Mouse (Mus musculus): Measurements from ENCODE around the gene Cxcr3. TPM values are rescaled to one million over a fixed set of nuclear protein-coding genes. Genes with fewer than 3 reads are reported as not detected.

Cxcr3 gene
- polyA plus RNA-seq, 1 experiment from 2014 or later: 0.09 TPM

DNA sequence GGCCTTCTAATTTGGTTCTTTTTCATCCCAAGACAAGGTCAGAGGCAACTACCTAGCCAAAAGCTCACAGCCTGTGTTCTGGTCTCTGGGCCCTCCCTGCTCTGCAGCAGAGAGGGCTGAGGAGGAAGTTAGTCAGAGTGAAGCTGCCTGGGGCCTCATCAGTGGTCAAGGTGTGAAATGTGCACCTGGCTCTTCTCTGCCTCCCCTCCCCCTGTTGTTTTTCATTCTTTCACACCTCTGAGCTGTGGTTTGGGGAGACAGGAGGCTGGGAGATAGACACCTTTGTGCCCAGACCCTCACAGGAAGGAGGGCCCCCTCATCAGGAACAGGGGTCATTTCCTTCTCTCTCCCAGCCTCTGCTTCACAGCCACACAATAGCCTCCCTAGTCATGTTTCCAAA lies 3.1 kb upstream of the Cxcr3 start:
- no peaks in the 10 kb centered on the region for H3K36me3 ChIP-seq
- peaks cover 53% of the 10 kb centered on the region for H3K27me3 ChIP-seq (replicated peaks)
- H3K9ac ChIP-seq: no peak overlapping the region
- 0 out of 2 replicates have a peak, but pooled peaks cover 2% of the 10 kb centered on the region for H3K4me1 ChIP-seq (replicated peaks)
- H3K4me3 ChIP-seq: no peak overlapping the region
- no peak overlapping the region for H3K4me2 ChIP-seq
- ATAC-seq (ENCODE audit: insufficient number of reproducible peaks, low FRiP score): no peak
- no peaks in the 10 kb centered on the region for H3K9me3 ChIP-seq (replicated peaks)
- H3K27ac ChIP-seq (ENCODE audit: poor library complexity, severe bottlenecking): no peak overlapping the region

DNA sequence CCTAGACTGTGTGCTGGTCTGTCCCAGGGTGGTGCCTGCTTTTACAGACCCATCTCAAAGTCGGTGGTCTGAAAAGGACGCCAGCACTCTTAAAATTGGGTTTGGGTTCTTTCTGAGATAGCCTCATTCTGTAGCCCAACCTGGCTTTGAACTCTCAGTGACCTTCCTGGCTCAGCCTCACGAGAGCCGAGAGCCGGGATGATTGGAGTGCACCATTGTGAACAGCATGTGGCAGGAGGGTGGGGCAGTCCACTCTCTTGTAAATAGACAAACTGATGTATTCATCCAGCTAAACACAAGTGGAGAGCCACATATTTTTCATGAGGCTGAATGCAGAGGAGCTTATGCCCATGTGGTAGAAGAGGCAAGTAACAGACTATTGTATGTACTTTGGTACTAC lies 912 bp upstream of the Cxcr3 start:
- Histone ChIP-seq H3K4me3 (no peak overlapping the region), H3K9me3 (replicated peaks) (no peaks in the 10 kb centered on the region), H3K36me3 (no peaks in the 10 kb centered on the region), H3K27ac (ENCODE audit: poor library complexity, severe bottlenecking) (no peak overlapping the region), H3K4me2 (no peak overlapping the region), H3K4me1 (replicated peaks) (0 out of 2 replicates have a peak, but pooled peaks cover 2% of the 10 kb centered on the region), H3K9ac (no peak overlapping the region), H3K27me3 (replicated peaks) (peaks cover 59% of the 10 kb centered on the region)
- 60% methylated on average over 5 of the region's 5 CpGs for WGBS
- ATAC-seq (ENCODE audit: insufficient number of reproducible peaks, low FRiP score): no peak

DNA sequence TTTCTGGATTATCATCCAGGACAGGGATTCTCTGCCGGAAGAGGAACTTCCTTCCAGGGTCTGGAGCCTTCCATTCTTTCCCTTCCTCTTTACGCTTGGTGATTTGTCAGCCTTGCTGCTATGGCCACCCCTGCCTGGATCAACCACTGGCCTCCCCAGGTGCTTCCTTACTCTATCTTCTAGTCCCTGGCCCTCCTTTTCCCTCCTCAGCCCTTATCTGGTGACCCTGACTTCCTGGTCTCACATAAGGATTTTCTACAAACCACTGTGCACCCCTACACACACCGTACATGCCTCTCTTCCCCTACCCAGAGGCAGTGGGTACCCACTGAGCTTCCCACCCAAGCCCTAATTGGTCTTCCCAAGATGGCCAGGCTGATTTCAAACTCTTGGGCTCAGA lies 781 bp downstream of the Cxcr3 start:
- H3K4me2 ChIP-seq: no peak overlapping the region
- no peak overlapping the region for H3K9ac ChIP-seq
- no peaks in the 10 kb centered on the region for H3K36me3 ChIP-seq
- no peak overlapping the region for H3K4me3 ChIP-seq
- WGBS: 63% methylated on average over 3 of the region's 3 CpGs
- H3K27ac ChIP-seq (ENCODE audit: poor library complexity, severe bottlenecking): no peak overlapping the region
- 0 out of 2 replicates have a peak, but pooled peaks cover 2% of the 10 kb centered on the region for H3K4me1 ChIP-seq (replicated peaks)
- H3K27me3 ChIP-seq (replicated peaks): peaks cover 53% of the 10 kb centered on the region
- no peaks in the 10 kb centered on the region for H3K9me3 ChIP-seq (replicated peaks)
- ATAC-seq (ENCODE audit: insufficient number of reproducible peaks, low FRiP score): no peak

DNA sequence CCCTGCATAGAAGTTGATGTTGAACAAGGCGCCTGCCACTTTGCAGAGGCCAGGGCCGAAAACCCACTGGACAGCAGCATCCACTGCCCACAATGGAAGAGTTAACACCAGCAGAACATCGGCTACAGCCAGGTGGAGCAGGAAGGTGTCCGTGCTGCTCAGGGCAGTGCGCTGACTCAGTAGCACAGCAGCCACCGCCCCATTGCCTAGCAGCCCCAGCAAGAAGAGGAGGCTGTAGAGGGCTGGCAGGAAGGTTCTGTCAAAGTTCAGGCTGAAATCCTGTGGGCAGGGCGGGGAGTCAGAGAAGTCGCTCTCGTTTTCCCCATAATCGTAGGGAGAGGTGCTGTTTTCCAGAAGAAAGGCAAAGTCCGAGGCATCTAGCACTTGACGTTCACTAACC lies 1.4 kb downstream of the Cxcr3 start:
- Histone ChIP-seq H3K4me3 (no peak overlapping the region), H3K4me1 (replicated peaks) (0 out of 2 replicates have a peak, but pooled peaks cover 2% of the 10 kb centered on the region), H3K27ac (ENCODE audit: poor library complexity, severe bottlenecking) (no peak overlapping the region), H3K9me3 (replicated peaks) (no peaks in the 10 kb centered on the region), H3K27me3 (replicated peaks) (peaks cover 48% of the 10 kb centered on the region), H3K9ac (no peak overlapping the region), H3K36me3 (no peaks in the 10 kb centered on the region), H3K4me2 (no peak overlapping the region)
- ATAC-seq (ENCODE audit: insufficient number of reproducible peaks, low FRiP score): no peak
- 73% methylated on average over 7 of the region's 12 CpGs for WGBS

DNA sequence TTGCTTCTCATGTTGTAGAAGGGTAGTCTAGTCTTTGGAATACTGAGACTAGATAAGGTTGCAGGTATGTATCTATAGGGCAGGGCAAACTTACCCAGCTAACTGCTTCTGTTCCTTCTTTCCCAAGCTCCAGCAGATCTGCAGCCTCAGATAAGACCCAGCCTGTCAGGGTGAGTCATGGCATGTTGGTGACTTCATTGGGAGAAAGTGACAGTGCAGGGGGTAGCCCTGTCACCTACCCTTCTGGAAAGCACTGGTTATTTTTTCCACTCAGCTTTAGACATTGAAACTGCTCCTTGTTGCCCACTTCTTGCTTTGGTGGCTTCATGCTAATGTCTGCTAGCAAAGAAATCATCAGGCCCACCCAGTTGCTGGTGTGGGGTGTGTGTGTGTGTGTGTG lies 4.1 kb downstream of the Cxcr3 start:
- no peak overlapping the region for H3K27ac ChIP-seq (ENCODE audit: poor library complexity, severe bottlenecking)
- H3K4me3 ChIP-seq: no peak overlapping the region
- H3K4me1 ChIP-seq (replicated peaks): 0 out of 2 replicates have a peak, but pooled peaks cover 2% of the 10 kb centered on the region
- no peak overlapping the region for H3K9ac ChIP-seq
- no peaks in the 10 kb centered on the region for H3K36me3 ChIP-seq
- no peak for ATAC-seq (ENCODE audit: insufficient number of reproducible peaks, low FRiP score)
- no peaks in the 10 kb centered on the region for H3K9me3 ChIP-seq (replicated peaks)
- no peak overlapping the region for H3K4me2 ChIP-seq
- H3K27me3 ChIP-seq (replicated peaks): peaks cover 30% of the 10 kb centered on the region

DNA sequence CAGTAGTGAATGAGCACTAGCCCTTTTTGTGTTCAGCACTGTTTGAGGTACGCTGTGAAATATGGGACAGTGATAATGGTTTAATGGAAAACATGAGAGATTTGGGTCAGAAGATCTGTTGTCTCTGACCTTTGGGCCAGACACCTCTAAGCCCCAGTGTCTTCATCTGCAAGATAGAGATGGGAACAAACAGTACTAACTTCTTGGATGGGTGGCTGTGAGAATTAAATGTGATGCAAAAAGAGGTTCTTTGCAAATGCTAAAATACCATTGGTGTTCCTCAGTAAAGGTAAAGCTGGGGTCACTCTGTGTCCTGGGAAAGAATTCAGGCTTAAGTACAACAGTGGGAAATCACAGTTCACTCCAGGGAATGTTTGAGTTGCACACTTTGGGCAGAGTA lies 13.7 kb downstream of the Cxcr3 start:
- H3K4me2 ChIP-seq: no peak overlapping the region
- no peaks in the 10 kb centered on the region for H3K4me1 ChIP-seq (replicated peaks)
- 0 out of 2 replicates have a peak, but pooled peaks cover 12% of the 10 kb centered on the region for H3K27me3 ChIP-seq (replicated peaks)
- no peaks in the 10 kb centered on the region for H3K9me3 ChIP-seq (replicated peaks)
- no peaks in the 10 kb centered on the region for H3K36me3 ChIP-seq
- H3K27ac ChIP-seq (ENCODE audit: poor library complexity, severe bottlenecking): no peak overlapping the region
- WGBS: 56% methylated on average over 1 of the region's 1 CpGs
- no peak overlapping the region for H3K9ac ChIP-seq
- H3K4me3 ChIP-seq: no peak overlapping the region
- no peak for ATAC-seq (ENCODE audit: insufficient number of reproducible peaks, low FRiP score)

DNA sequence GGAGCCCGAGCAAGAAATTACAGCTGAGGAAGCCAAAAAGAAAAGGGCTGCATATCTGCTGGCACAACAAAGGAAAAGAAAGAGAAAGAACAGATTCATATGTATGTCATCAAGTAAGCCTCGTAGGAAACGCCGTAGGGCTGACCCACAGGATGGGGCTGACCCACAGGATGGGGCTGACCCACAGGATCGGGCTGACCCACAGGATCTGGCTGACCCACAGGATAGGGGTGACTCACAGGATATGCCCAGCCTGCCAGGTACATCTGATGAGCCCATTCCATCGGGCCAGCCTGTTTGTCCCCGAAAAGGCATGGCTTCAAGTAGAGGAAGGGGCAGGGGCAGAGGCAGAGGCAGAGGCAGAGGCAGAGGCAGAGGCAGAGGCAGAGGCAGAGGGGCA lies 29.0 kb downstream of the Cxcr3 start:
- Histone ChIP-seq H3K4me3 (no peak overlapping the region), H3K36me3 (no peaks in the 10 kb centered on the region), H3K9me3 (replicated peaks) (no peaks in the 10 kb centered on the region), H3K9ac (no peak overlapping the region), H3K27me3 (replicated peaks) (peaks cover 16% of the 10 kb centered on the region), H3K27ac (ENCODE audit: poor library complexity, severe bottlenecking) (no peak overlapping the region), H3K4me1 (replicated peaks) (no peaks in the 10 kb centered on the region), H3K4me2 (no peak overlapping the region)
- ATAC-seq (ENCODE audit: insufficient number of reproducible peaks, low FRiP score): no peak
- WGBS: 63% methylated on average over 7 of the region's 7 CpGs

DNA sequence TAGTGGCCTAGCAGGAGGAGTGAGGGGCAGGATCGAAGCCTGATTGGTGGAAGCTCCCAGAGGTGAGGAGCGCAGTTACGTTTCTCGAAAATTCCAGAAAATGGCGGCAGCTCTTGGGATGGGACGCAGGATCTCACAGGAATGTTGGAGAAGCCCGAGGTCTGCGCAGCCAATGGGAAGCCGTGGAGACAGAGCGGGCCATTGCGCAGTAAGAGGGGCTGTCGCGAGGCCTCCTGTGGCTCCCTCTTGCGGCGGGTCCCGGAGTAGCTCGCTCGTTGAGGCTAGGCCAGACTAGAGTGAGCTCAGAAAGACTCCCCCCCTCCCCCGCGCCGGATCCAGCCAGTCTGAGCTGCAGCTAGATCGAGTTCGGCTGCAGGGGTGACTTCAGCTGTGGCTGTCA lies 35.8 kb downstream of the Cxcr3 start:
- Histone ChIP-seq H3K27me3 (replicated peaks) (no peaks in the 10 kb centered on the region), H3K4me2 (no peak overlapping the region), H3K4me3 (no peak overlapping the region), H3K9me3 (replicated peaks) (peaks cover 26% of the 10 kb centered on the region), H3K36me3 (no peaks in the 10 kb centered on the region), H3K4me1 (replicated peaks) (no peaks in the 10 kb centered on the region), H3K27ac (ENCODE audit: poor library complexity, severe bottlenecking) (no peak overlapping the region), H3K9ac (no peak overlapping the region)
- whole genome bisulfite sequencing: 50% methylated on average over 23 of the region's 23 CpGs
- no peak for ATAC-seq (ENCODE audit: insufficient number of reproducible peaks, low FRiP score)

DNA sequence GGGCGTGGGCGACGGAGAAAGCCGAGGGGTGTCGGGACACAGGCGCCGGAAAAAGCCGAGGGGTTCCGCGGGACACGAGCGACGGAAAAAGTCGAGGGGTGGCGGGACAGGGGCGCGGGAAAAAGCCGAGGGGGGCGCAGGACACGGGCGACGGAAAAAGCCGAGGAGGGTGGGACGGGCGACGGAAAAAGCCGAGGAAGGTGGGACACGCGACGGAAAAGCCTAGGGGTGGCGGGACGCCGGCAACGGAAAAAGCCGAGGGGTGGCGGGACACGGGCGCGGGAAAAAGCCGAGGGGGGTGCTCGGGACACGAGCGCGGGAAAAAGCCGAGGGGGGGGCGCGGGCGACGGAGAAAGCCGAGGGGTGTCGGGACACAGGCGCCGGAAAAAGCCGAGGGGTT lies 36.5 kb downstream of the Cxcr3 start:
- H3K9me3 ChIP-seq (replicated peaks): peaks cover 26% of the 10 kb centered on the region
- no peaks in the 10 kb centered on the region for H3K36me3 ChIP-seq
- H3K27me3 ChIP-seq (replicated peaks): no peaks in the 10 kb centered on the region
- no peak overlapping the region for H3K4me3 ChIP-seq
- H3K4me1 ChIP-seq (replicated peaks): no peaks in the 10 kb centered on the region
- 53% methylated on average over 51 of the region's 54 CpGs for WGBS
- H3K4me2 ChIP-seq: no peak overlapping the region
- ATAC-seq (ENCODE audit: insufficient number of reproducible peaks, low FRiP score): no peak
- no peak overlapping the region for H3K27ac ChIP-seq (ENCODE audit: poor library complexity, severe bottlenecking)
- H3K9ac ChIP-seq: no peak overlapping the region

DNA sequence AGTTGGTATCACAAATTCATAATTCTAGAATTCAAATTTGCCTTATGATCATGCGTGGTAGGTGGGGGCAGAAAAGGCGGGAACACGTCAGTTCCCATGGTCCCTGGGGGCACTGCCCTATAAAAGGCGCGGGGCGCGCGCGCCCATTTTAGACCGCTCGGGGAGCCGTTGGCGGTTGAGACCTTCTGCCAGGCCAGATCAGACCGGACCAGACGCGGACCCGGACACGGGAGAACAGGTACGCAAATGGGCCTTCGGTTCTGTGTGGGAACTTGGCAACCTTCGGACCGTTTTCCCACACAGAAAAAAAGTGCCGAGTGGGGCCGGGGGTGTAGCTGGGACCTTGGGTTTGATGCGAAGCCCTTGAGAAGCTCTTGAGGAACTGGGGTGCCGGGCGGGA lies 38.4 kb downstream of the Cxcr3 start:
- H3K27ac ChIP-seq (ENCODE audit: poor library complexity, severe bottlenecking): no peak overlapping the region
- H3K4me3 ChIP-seq: no peak overlapping the region
- H3K4me2 ChIP-seq: no peak overlapping the region
- H3K36me3 ChIP-seq: no peaks in the 10 kb centered on the region
- no peak overlapping the region for H3K9ac ChIP-seq
- no peaks in the 10 kb centered on the region for H3K4me1 ChIP-seq (replicated peaks)
- 88% methylated on average over 27 of the region's 27 CpGs for WGBS
- peaks cover 26% of the 10 kb centered on the region for H3K9me3 ChIP-seq (replicated peaks)
- no peak for ATAC-seq (ENCODE audit: insufficient number of reproducible peaks, low FRiP score)
- H3K27me3 ChIP-seq (replicated peaks): no peaks in the 10 kb centered on the region

All from heart, embryonic 12.5 days (tissue).